Mouse (Mus musculus): ENCODE data around the gene Prn.

- TF ChIP-seq CTCF (IDR thresholded peaks at IDR 0.05; ENCODE audit: insufficient read depth, low read length) (no peak), POLR2A (IDR thresholded peaks at IDR 0.05; ENCODE audit: borderline replicate concordance, extremely low read depth, low read depth, low read length) (no peak)
These were observed 83.4 kb downstream of the Prn start for GRCm38 (mm10) chr2:131993151-131993550.

Data from lung, adult 2 months (tissue).